Mouse (Mus musculus) neutrophil, adult 59 days (primary cell): ENCODE measurements around the gene Gsg1l. TPM values are rescaled to one million over a fixed set of nuclear protein-coding genes. Genes with fewer than 3 reads are reported as not detected.

Experiments
- total RNA-seq, 2 experiments: library from RNA; stranded (reverse); gene quantifications; 1 replicate in 1 of 2; 2 replicates in 1 of 2; pipeline ENCODE4 v1.2.4; 2023

Gene Gsg1l
- under 1 TPM in 1 of 2 experiments, not detected in 1; 0.24 TPM for total RNA-seq

GRCm38 (mm10) chr7:126082286-126082741, at the start of gene Gsg1l:
Gsg1l (minus strand) TSS chr7:126082411.

Other genes starting within 250 kb of the Gsg1l start
- 100 to 1,000 TPM; 163 to 166 TPM for gene Xpo6, start 118.1 kb upstream of the Gsg1l start, total RNA-seq
- 1 to 10 TPM; 6.0 to 9.2 TPM for gene Sbk1, start 190.2 kb upstream of the Gsg1l start, total RNA-seq